Mouse (Mus musculus) urinary bladder, postnatal 36 days (tissue): ENCODE results near the gene Oxct2b.
"Not testable (repeated sequence)": the region's sequence is repeated elsewhere in the genome, so short reads cannot be mapped to it uniquely, and the experiment has no call there.

Experiments
- DNase-seq, 2 experiments: peaks; one replicate each; pipeline ENCODE4 v3.0.0; 2022; ENCODE audit warnings: low spot score in 2 of 2, mixed read lengths in 1 of 2

Gene Oxct2b

GRCm38 (mm10) chr4:123112216-123112764, 3.8 kb upstream of the Oxct2b start:
- DNase-seq: no peak

DNA sequence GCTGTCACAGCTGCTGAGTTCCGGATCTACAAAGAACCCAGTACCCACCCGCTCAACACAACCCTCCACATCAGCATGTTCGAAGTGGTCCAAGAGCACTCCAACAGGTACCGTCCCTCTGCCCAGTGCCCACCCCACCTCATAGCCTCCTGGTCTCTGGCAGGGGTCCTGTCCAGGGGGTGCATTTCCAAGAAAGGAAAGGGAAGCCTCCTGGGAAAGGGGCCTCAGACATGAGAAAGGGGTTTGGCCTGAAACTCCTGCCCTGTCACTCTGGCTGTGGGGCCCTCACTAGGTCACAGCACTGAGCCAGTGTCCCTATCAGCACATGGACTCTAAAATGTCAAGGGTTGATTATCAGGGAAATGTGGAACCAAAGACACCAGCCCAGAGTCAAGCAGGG, 1.4 kb upstream of the Oxct2b start:
- not testable (repeated sequence) for DNase-seq

- not testable (repeated sequence) for DNase-seq
Observed at GRCm38 (mm10) chr4:123116640-123117039, 574 bp downstream of the Oxct2b start.

DNA sequence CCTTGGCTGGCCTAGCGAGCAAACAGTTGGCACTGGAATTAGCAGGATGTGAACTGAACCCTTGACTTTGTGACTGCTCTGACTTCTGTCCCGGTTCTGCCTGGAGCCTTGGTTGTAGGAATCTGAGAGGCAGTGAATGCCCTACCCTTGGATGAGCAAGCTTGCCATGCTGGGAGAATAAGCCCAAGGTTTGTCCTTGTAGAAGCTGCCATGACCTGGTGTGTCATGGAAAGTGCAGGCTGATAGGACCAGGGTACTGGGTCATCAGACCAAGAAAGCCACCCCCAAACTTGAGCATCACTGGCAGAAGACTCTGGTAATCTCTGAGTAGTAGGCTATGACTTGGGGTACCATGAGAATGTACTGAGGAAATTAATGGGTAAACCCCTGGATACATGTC, 5.2 kb downstream of the Oxct2b start:
- no peak for DNase-seq

GRCm38 (mm10) chr4:123126626-123127025, 10.6 kb downstream of the Oxct2b start:
- DNase-seq: no peak

GRCm38 (mm10) chr4:123127051-123127450, 11.0 kb downstream of the Oxct2b start:
- DNase-seq: no peak

DNA sequence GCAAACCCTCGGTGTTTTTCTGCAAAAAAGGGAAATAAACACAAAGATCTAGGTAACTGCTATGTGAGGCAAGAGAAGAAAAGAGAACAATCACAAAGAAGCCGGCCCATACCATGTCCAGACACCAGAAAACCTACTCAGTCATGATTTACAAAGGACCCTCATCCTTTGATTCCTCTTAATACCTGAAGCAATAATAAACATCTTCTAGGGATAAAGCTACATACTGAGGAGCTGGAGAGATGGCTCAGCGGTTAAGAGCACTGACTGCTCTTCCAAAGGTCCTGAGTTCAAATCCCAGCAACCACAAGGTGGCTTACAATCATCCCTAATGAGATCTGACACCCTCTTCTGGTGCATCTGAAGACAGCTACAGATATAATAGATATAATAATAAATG, 21.5 kb downstream of the Oxct2b start:
- no peak for DNase-seq

- peak; percentile 66 to 75 for DNase-seq
Observed at GRCm38 (mm10) chr4:123139513-123140154, 23.6 kb downstream of the Oxct2b start, which contains the start of gene Ppie. Ppie (minus strand) TSS chr4:123139951.

GRCm38 (mm10) chr4:123147446-123148150, 31.5 kb downstream of the Oxct2b start:
- no peak for DNase-seq

DNA sequence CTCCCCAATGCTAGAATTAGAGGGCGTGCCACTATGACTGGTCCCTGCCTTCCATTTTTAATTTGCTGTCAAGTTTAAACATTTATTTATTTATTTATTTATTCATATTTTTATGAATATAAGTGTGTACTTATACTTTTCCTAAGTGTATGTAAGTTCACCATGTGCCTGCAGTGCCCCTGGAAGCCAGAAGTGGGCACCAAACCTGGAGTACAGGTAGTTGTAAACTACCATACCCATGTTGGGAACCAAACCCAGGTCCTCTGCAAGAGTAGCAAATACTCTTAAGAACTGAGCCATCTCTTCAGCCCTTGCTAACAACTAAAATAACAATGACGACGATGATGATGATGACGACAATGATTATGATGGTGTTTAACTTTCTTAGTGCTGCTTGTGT, 35.9 kb downstream of the Oxct2b start:
- DNase-seq: no peak

- no peak for DNase-seq
Observed at GRCm38 (mm10) chr4:123152976-123153375, 36.9 kb downstream of the Oxct2b start.

DNA sequence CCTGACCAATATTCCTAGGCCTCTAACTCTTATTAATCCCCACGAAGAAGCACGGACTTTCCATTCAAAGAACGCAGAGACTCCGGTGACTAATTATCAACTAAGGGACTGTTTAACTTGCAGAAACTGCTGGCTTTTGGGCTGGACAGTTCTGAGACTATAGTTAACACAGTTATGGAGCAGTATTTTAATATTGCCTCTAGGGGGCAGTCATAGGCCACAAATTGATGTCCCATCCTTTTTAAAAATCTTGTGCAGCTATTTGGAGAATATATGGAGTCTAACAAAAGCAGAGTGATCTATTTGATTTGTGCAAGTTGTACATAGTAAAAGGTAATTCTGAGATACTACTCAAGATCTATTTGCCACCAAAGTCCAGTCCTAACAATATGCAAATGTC, 38.9 kb downstream of the Oxct2b start:
- DNase-seq: no peak

DNA sequence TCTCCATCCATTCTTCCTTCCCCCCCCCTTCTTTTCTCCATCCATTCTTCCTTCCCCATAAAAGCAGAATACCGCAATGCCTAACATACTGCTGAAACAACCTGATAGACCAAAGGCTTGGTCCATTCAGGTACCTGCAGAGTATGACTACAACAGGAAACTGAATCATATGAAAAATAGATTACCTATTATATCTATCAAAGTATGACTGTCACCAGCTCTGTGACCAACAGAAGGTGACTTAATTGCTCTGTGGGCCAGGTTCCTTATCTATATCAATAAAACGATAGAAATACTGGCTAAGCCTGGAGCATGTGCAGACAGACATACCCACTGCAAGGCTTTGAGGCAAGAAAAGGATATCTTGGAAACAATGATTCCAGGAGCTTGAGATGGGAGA, 39.4 kb downstream of the Oxct2b start:
- DNase-seq: no peak

- DNase-seq: no peak
Observed at GRCm38 (mm10) chr4:123155840-123156239, 39.8 kb downstream of the Oxct2b start.

DNA sequence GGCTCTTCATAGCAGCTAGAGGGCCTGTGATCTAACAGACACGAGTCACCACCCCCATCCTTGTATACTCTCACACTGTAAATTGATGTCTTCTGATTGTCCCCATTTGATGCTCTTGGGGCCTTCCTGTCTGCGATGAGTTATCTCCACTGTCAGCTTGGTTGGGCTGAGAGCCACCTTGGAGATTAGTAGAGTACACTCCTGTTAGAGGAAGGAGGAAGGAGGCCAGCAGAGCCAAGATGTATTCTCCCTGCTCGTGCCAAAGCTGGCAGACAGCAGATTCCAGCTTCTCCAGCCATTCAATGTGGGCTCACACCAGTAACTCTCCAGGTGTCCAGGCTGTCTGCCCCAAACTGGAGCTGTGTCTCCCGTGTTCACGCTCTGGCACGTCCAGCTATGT, 44.5 kb downstream of the Oxct2b start:
- no peak for DNase-seq

GRCm38 (mm10) chr4:123161251-123161650, 45.2 kb downstream of the Oxct2b start:
- not testable (repeated sequence) for DNase-seq

DNA sequence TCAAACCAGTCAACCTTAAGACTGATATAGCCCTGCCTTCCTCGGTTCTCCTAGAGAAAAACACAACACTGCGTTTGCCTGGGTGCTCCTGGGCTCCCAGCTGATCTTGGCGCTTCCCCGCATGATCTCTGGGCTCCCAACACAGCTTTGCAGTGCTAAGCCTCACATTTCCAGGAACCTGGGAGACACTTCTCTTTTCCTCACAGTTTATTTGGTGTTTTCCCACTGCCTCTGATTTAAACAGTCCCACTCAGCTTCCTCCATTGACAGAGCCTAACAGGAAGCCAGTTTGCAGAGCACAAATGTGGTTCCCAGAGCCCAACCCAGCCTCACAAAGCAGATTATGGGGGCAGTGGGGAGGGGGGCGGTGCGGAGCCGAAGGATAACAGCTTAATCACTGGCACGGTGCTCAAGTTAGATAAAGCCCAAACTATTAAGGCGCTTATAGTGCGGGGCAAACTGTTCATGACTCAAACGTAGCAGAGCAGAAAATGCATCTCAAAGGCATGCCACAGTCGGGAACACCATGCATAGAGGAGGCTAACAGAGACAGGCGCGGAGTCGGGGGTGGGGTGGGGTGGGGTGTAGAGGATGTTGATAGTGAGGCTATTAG, 46.3 kb downstream of the Oxct2b start:
- DNase-seq: no peak

- DNase-seq: no peak
Observed at GRCm38 (mm10) chr4:123164157-123164556, 48.1 kb downstream of the Oxct2b start.
